In genomic region chr8:83200191-83201177, GRCm38 (mm10) we compare ENCODE assay signal across 8 mouse cellular contexts. TPM values are rescaled to one million over a fixed set of nuclear protein-coding genes. Genes with fewer than 3 reads are reported as not detected.
DNase-seq lines count a peak whose midpoint lies in the region; ATAC-seq and TF ChIP-seq lines count a peak whose summit lies in the region.

No protein-coding gene starts in this region.

- H3K9ac ChIP-seq in forebrain, postnatal 0 days: no peak overlapping the region

- WGBS in lung, adult 2 months: 38% methylated on average over 16 of the region's 16 CpGs
- WGBS in forebrain, postnatal 0 days: 60% methylated on average over 16 of the region's 16 CpGs

- peak overlapping the region; percentile 9 for H3K4me3 ChIP-seq in lung, adult 2 months (replicated peaks; ENCODE audit: extremely low read depth, low read depth, low read length)
- no peak overlapping the region for H3K4me3 ChIP-seq in forebrain, postnatal 0 days (ENCODE audit: low read depth, low read length)

- peak overlapping the region; percentile 1; the same call in 1 of the 2 replicates for H3K27ac ChIP-seq in forebrain, postnatal 0 days (ENCODE audit: low read depth, low read length)

- no peaks in the 10 kb centered on the region for H3K27me3 ChIP-seq in forebrain, postnatal 0 days (ENCODE audit: insufficient read depth, low read length)

- TF ChIP-seq POLR2A in lung, adult 2 months (IDR thresholded peaks at IDR 0.05; ENCODE audit: borderline replicate concordance, extremely low read depth, low read depth, low read length): no peak

- TF ChIP-seq CTCF in lung, adult 2 months (IDR thresholded peaks at IDR 0.05; ENCODE audit: insufficient read depth, low read length): no peak
- TF ChIP-seq CTCF in forebrain, postnatal 0 days (IDR thresholded peaks at IDR 0.05; ENCODE audit: low read depth): no peak

- no peaks in the 10 kb centered on the region; the same call in 1 of the 2 replicates for H3K4me1 ChIP-seq in lung, adult 2 months (ENCODE audit: control insufficient read depth, insufficient read depth, low read length)
- H3K4me1 ChIP-seq in forebrain, postnatal 0 days (ENCODE audit: insufficient read depth): 0 out of 2 replicates have a peak, but pooled peaks cover 8% of the 10 kb centered on the region

- H3K4me2 ChIP-seq in forebrain, postnatal 0 days (ENCODE audit: low read depth): no peak overlapping the region

- ATAC-seq in forebrain, postnatal 0 days: peak; percentile 26

- no peak for DNase-seq in lung, adult 2 months
- DNase-seq in lung, postnatal 25 days (ENCODE audit: low spot score): no peak
- peak; percentile 97 for DNase-seq in brain, adult 2 months (ENCODE audit: low read depth, low spot score)
- DNase-seq in forebrain, postnatal 0 days: peak; percentile 56
- DNase-seq in induced T-regulatory cell, adult 2 months (ENCODE audit: low read depth): peak; percentile 66
- DNase-seq in lung, postnatal 10 days: peak; percentile 63
- peak; percentile 74 for DNase-seq in telencephalon, adult 2 months (ENCODE audit: low read depth, low spot score)
- no peak for DNase-seq in spleen, postnatal 14 days (ENCODE audit: low spot score in 2 of 2)

- no peaks in the 10 kb centered on the region for H3K9me3 ChIP-seq in forebrain, postnatal 0 days (ENCODE audit: low read length)

- H3K36me3 ChIP-seq in forebrain, postnatal 0 days (ENCODE audit: insufficient read depth): no peaks in the 10 kb centered on the region

RNA-seq across cellular contexts. Expression of gene Gm10645, which starts 34.5 kb away (rescaled TPM):
- 0.67 and 1.4 TPM in 2 replicates for polyA plus RNA-seq in lung, adult 2 months (2012; rRNA removed)
- 1.9 and 3.2 TPM in 2 replicates for total RNA-seq in forebrain, postnatal 0 days (2014; rRNA removed)
- polyA plus RNA-seq in forebrain, postnatal 0 days (2015; fragmentation: Nextera tagmentation; extraction: Ambion mirVana): 7.5 and 8.8 TPM in 2 replicates

RNA-seq across cellular contexts. Expression of gene Tbc1d9, which starts 35.3 kb away (rescaled TPM):
- polyA plus RNA-seq in lung, adult 2 months (2012; rRNA removed): 21.9 and 22.7 TPM in 2 replicates
- total RNA-seq in forebrain, postnatal 0 days (2014; rRNA removed): 83.4 and 107 TPM in 2 replicates
- polyA plus RNA-seq in forebrain, postnatal 0 days (2015; fragmentation: Nextera tagmentation; extraction: Ambion mirVana): 12.4 and 17.1 TPM in 2 replicates

Comparison
In these comparisons a context has a peak if more than half of its experiments do, and no peak if none do; other contexts are left out.
1. DNase-seq: peak in brain, adult 2 months (single experiment), forebrain, postnatal 0 days (single experiment), induced T-regulatory cell, adult 2 months (single experiment), lung, postnatal 10 days (single experiment) and telencephalon, adult 2 months (single experiment); none in lung, adult 2 months (single experiment), lung, postnatal 25 days (single experiment) and spleen, postnatal 14 days (0 of 2).